Comparison of ENCODE assay signal across 8 mouse cellular contexts in genomic region chr13:94177148-94177547, GRCm38 (mm10).
DNase-seq lines count a peak whose midpoint lies in the region; ATAC-seq lines count a peak whose summit lies in the region.

No protein-coding gene starts in this region.

- no peaks in the 10 kb centered on the region for H3K9me3 ChIP-seq in kidney, embryonic 15.5 days (replicated peaks)
- no peaks in the 10 kb centered on the region for H3K9me3 ChIP-seq in forebrain, embryonic 11.5 days (ENCODE audit: control insufficient read depth, low read length)

- 0 out of 2 replicates have a peak overlapping the region, but pooled peaks have one; percentile 15 for H3K27ac ChIP-seq in kidney, embryonic 15.5 days
- H3K27ac ChIP-seq in forebrain, embryonic 11.5 days (ENCODE audit: low read depth, low read length), result no peak overlapping the region

- H3K4me3 ChIP-seq in kidney, embryonic 15.5 days (replicated peaks), result no peak overlapping the region
- no peak overlapping the region for H3K4me3 ChIP-seq in forebrain, embryonic 11.5 days (ENCODE audit: low read depth, low read length)

- DNase-seq in kidney, adult 18-20 months, result no peak
- DNase-seq in R1 (ENCODE audit: low read depth, low spot score), result peak; percentile 65
- DNase-seq in cerebellum, postnatal 10 days, result peak; percentile 65 to 82
- peak; percentile 58 for DNase-seq in liver
- peak; percentile 85 for DNase-seq in thymus, postnatal 0 days (ENCODE audit: low spot score)
- no peak for DNase-seq in forebrain, embryonic 11.5 days (ENCODE audit: low spot score)
- no peak for DNase-seq in heart, adult 11 months

- WGBS in kidney, embryonic 15.5 days, result 49% methylated on average over 7 of the region's 7 CpGs
- 52% methylated on average over 7 of the region's 7 CpGs for WGBS in forebrain, embryonic 11.5 days

- H3K27me3 ChIP-seq in kidney, embryonic 15.5 days, result no peaks in the 10 kb centered on the region
- peaks cover 5% of the 10 kb centered on the region; the same call in 1 of the 2 replicates for H3K27me3 ChIP-seq in forebrain, embryonic 11.5 days (ENCODE audit: control insufficient read depth, insufficient read depth, low read length)

- peaks cover 61% of the 10 kb centered on the region for H3K36me3 ChIP-seq in kidney, embryonic 15.5 days
- no peaks in the 10 kb centered on the region for H3K36me3 ChIP-seq in forebrain, embryonic 11.5 days (ENCODE audit: control insufficient read depth, insufficient read depth, low read length)

- ATAC-seq in kidney, embryonic 15.5 days (replicated peaks; ENCODE audit: low FRiP score), result no peak
- ATAC-seq in forebrain, embryonic 11.5 days (replicated peaks; ENCODE audit: low FRiP score), result no peak

- H3K4me1 ChIP-seq in kidney, embryonic 15.5 days, result peaks cover 68% of the 10 kb centered on the region
- H3K4me1 ChIP-seq in forebrain, embryonic 11.5 days (replicated peaks; ENCODE audit: control insufficient read depth, insufficient read depth, low read length), result peaks cover 12% of the 10 kb centered on the region; the same call in 1 of the 2 replicates

- no peak overlapping the region for H3K9ac ChIP-seq in kidney, embryonic 15.5 days
- H3K9ac ChIP-seq in forebrain, embryonic 11.5 days (ENCODE audit: low read length), result no peak overlapping the region

- H3K4me2 ChIP-seq in kidney, embryonic 15.5 days, result no peak overlapping the region
- no peak overlapping the region for H3K4me2 ChIP-seq in forebrain, embryonic 11.5 days (ENCODE audit: low read depth, low read length, severe bottlenecking)

Comparison
In these comparisons a context has a peak if more than half of its experiments do, and no peak if none do; other contexts are left out.
1. DNase-seq: peak in R1 (single experiment), cerebellum, postnatal 10 days (2 of 2), liver (single experiment) and thymus, postnatal 0 days (single experiment); none in kidney, adult 18-20 months (single experiment), forebrain, embryonic 11.5 days (single experiment) and heart, adult 11 months (single experiment).